In genomic region chr12:113075063-113075454, GRCm38 (mm10) we compare ENCODE assay signal across 8 mouse cellular contexts. TPM values are rescaled to one million over a fixed set of nuclear protein-coding genes. Genes with fewer than 3 reads are reported as not detected.
A peak's percentile ranks its signal among the peaks of the same experiment; 100 is the strongest.
DNase-seq lines count a peak whose midpoint lies in the region; ATAC-seq lines count a peak whose summit lies in the region.

No protein-coding gene starts in this region.

- H3K4me2 ChIP-seq in intestine, embryonic 14.5 days (ENCODE audit: low read length), result peak overlapping the region; percentile 97

- peak overlapping the region; percentile 52; the same call in 1 of the 2 replicates for H3K9ac ChIP-seq in intestine, embryonic 14.5 days (ENCODE audit: low read length)

- H3K27ac ChIP-seq in intestine, embryonic 14.5 days (ENCODE audit: low read depth), result peak overlapping the region; percentile 83

- ATAC-seq in intestine, embryonic 14.5 days (replicated peaks; ENCODE audit: low FRiP score, low TSS enrichment, low read depth), result peak; percentile 83

- peaks cover 20% of the 10 kb centered on the region for H3K36me3 ChIP-seq in intestine, embryonic 14.5 days (ENCODE audit: control insufficient read depth, insufficient read depth, low read length)

- H3K9me3 ChIP-seq in intestine, embryonic 14.5 days (ENCODE audit: control insufficient read depth, low read length), result no peaks in the 10 kb centered on the region

- peak overlapping the region; percentile 48 for H3K4me3 ChIP-seq in intestine, embryonic 14.5 days (ENCODE audit: low read depth, low read length)

- H3K27me3 ChIP-seq in intestine, embryonic 14.5 days (replicated peaks; ENCODE audit: control insufficient read depth, insufficient read depth, low read length), result no peaks in the 10 kb centered on the region

- peaks cover 18% of the 10 kb centered on the region for H3K4me1 ChIP-seq in intestine, embryonic 14.5 days (replicated peaks; ENCODE audit: control insufficient read depth, insufficient read depth, low read length)

- WGBS in intestine, embryonic 14.5 days, result 5% methylated on average over 10 of the region's 10 CpGs

- peak; percentile 85 to 94 for DNase-seq in adrenal gland, adult (ENCODE audit: inconsistent age in 2 of 2, low spot score in 1 of 2)
- peak; percentile 93 for DNase-seq in embryo, embryonic 10.5 days (ENCODE audit: low spot score)
- peak; percentile 79 for DNase-seq in gastrocnemius, postnatal 25 days
- peak; percentile 91 for DNase-seq in intestine, embryonic 14.5 days (ENCODE audit: low spot score)
- DNase-seq in left cerebral cortex, postnatal 14 days (ENCODE audit: low spot score in 2 of 2), result peak; percentile 86 to 90
- peak; percentile 91 for DNase-seq in mesoderm, embryonic 11.5 days (ENCODE audit: low read depth, low spot score)
- peak; percentile 67 to 76 for DNase-seq in right cerebral cortex, postnatal 36 days (ENCODE audit: low spot score in 2 of 2)
- peak; percentile 84 for DNase-seq in yolk sac, embryonic 10.5 days (ENCODE audit: low spot score)

- intact Hi-C loops in left cerebral cortex, postnatal 14 days (cut with DNase I), result no loop called here

RNA-seq across cellular contexts. Expression of gene Tex22, which starts 0.8 kb away (rescaled TPM):
- total RNA-seq in gastrocnemius, postnatal 25 days (2021), result not detected
- not detected in 2 replicates for polyA plus RNA-seq in intestine, embryonic 14.5 days (2014; fragmentation: Nextera tagmentation; extraction: Ambion mirVana)
- total RNA-seq in left cerebral cortex, postnatal 14 days (2021), result under 1 TPM in 1 of 2 experiments, not detected in 1; 0.31 TPM

RNA-seq across cellular contexts. Expression of gene Mta1, which starts 23.0 kb away (rescaled TPM):
- total RNA-seq in gastrocnemius, postnatal 25 days (2021), result 10 to 100 TPM; 29.3 to 34.4 TPM
- 17.6 and 21.3 TPM in 2 replicates for polyA plus RNA-seq in intestine, embryonic 14.5 days (2014; fragmentation: Nextera tagmentation; extraction: Ambion mirVana)
- 10 to 100 TPM; 92.7 to 95.9 TPM for total RNA-seq in left cerebral cortex, postnatal 14 days (2021)

Comparison
In these comparisons a context has a peak if more than half of its experiments do, and no peak if none do; other contexts are left out.
1. Peak in every context shown above with its lines: DNase-seq, ATAC-seq, H3K4me3 ChIP-seq and H3K27ac ChIP-seq.